Mouse (Mus musculus) left cerebral cortex, postnatal 4 days (tissue): ENCODE results near the gene 2510002D24Rik. TPM values are rescaled to one million over a fixed set of nuclear protein-coding genes. Genes with fewer than 3 reads are reported as not detected.
"Not testable (repeated sequence)": the region's sequence is repeated elsewhere in the genome, so short reads cannot be mapped to it uniquely, and the experiment has no call there.

ENCODE experiments used
- DNase-seq: peaks from one replicate; pipeline ENCODE4 v3.0.0-alpha.2; 2022
- intact Hi-C: fragments of 180-260 bp; cut with DNase I; formaldehyde crosslinking; loops from one replicate; pipeline ENCODE4 v1.15.1; 2025
- total RNA-seq, 2 experiments: library from RNA; stranded (reverse); gene quantifications; 2 replicates each; pipeline ENCODE4 v1.2.3; 2021

The 2510002D24Rik gene
- total RNA-seq, 2 experiments from 2014 or later = 20.2 to 21.9 TPM

DNA sequence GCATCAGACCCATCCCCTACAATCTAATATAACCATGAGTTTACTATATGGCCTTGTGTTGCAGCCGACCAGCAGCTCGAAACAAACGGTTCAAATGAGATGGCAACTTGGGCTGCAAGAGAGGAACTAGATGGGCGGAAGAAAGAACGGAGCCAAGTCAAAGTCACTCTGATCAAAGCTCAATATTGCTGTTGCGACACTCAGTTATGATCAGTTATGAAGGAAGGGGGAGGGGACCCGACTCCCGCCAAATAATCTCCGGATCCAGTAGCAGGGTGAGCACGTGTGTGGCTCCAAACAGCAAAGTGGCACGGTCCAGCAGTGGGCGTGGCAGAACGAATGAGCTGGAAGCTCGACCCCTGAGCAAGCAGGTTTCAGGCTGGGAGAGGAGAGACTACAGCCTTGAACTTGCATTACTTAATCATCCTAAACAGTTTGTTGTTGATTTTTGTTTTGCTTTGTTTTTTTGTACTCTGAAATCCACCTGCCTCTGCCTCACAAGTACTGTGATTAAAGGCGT is 10.0 kb downstream of the 2510002D24Rik start:
- DNase-seq = no peak
- intact Hi-C loops = no loop called here

DNA sequence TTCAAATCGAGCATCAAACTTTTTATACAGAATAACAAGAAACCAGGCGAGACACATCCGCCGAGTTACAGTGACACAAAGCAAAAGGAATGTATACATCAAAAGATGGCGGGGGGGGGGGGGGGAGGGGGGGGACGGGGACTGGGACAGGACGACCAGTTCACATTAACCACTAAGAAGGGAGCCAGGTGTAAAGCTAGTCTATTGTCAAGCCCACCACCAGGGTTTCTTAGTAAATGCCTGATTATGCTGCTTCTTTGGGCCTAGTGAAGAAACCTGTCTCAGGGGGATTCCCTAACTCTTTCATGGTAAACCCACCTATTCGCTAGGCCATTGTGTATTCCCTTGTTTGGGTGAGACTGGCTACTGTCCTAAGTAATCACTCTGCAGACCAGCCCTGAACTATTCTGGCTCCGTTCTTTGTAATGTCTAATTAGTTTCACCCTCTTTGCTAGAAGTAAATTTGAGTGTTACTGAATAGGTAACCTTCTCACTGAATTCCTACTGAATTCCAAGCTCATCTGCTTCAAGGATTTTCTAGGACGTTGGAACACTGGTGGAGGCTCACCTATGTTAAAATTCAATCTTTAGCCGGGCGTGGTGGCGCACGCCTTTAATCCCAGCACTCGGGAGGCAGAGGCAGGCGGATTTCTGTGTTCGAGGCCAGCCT is 13.3 kb downstream of the 2510002D24Rik start:
- DNase-seq, intact Hi-C loops: not testable (repeated sequence)

DNA sequence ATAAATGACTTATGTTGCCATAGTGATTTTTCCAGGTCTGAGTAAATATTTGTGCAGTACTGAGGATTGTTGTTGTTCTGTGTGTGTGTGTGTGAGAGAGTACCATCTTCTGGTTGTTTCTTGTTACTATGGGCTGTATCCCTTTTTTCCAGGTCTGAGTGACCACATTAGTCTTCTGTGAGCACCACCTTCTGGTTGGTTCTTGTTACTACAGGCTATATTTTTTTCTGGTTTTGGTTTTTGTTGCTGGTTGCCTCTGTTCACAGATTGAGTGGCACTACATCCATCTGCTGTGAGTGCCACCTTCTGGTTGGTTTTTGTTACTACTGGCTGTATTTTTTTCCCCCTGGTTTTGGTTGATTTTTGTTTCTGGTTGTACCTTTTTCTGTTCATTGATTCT is 22.2 kb downstream of the 2510002D24Rik start:
- no peak for DNase-seq
- intact Hi-C loops = no loop called here

DNA sequence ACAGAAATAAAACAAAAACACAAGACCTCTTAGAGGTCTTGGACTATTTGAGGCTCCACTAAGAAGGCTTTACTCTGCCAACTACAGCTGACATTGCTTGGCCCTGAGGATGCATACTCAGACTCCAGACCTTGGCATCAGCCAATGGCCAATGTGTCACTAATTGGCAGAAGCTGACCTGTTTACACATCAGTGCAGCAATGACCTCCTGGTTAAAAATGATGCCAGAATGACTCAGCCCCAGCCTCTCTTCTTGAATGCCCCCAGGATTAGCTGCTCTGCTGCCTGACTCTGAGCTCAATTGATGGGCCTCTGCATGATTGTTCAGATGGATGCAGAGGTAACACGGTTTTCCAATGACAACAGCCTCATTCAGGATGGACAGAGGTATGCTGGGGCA is 23.8 kb downstream of the 2510002D24Rik start:
- no peak for DNase-seq
- intact Hi-C loops = no loop called here

DNA sequence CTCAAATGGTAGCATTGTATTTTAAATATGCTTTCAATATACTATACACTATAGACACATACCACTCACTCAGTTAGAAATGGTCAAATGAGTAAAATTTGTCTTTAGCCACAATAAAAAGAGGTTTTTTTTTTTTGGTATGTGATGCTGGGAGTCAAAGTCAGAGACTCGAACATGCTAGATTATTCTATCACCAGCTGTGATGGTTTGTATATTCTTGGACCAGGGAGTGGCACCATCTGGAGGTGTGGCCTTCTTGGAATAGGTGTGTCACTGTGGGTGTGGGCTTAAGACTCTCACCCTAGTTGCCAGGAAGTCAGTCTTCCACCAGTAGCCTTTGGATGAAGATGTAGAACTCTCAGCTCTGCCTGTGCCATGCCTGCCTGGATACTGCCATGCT is 34.1 kb downstream of the 2510002D24Rik start:
- intact Hi-C loops, DNase-seq: not testable (repeated sequence)

DNA sequence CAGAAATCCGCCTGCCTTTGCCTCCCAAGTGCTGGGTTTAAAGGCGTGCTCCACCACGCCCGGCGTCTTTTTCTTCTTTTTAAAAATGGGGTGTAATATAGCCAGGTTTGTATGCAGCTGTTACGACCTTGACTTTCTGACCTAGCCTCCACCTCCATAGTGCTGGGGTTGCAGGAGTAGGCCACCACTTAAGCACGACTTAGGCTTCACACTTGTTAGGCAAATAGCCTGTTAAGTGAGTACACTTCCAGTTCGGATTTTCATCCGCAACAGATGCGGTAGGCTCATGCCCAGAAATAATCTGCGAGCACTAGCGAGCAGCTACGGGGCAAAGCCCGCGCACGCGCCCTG is 39.7 kb downstream of the 2510002D24Rik start:
- intact Hi-C loops = no loop called here
- no peak for DNase-seq

DNA sequence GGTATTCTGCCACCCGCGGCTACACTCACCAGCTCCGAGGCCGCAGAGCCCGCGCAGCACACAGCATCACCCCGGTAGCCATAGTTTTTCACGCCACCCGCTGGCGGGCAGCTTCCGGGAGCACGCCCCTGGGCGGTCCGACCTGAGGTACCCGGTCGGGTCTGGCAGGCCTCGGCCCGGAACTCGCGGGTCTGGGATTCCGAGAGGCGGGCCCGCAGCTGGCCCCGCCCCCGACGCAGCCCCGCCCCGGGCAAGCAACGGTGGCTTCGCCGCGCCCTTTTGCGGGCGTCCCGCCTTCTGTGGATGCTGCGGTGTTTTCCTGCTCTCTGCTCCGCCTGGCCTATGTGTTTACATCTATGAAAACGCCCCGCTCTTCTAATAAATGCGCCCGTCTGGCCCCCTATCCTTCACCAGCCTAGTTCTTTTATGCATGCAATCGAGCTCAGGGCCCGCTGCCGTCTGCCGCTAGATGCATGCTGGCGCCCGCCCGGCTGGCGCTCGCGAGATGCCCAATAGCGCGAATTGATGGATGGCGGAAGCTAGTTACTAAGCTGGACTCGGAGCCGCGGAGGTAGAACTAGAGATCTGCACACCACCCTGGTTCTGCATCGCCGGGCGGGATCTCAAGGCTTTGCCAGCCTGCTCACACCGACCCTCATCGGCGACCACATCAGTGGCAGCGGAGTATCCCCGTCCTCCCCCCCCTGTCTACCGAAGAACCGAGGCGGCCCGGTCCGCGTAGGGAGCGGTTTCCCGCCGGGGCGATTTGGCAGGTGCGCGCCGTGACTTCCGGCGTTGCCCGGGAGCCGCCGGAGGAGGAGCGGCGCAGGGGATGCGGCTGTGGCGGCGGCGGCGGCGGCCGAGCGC is 40.3 kb downstream of the 2510002D24Rik start, which contains the start of the genes Mrpl40 and Hira:
TSS of gene Mrpl40 (minus strand) at position 421 of the 867 bp plus-strand sequence.
TSS of gene Hira (plus strand) at position 596 of the 867 bp plus-strand sequence.
- intact Hi-C loops = no loop called here
- DNase-seq = peak; percentile 93

DNA sequence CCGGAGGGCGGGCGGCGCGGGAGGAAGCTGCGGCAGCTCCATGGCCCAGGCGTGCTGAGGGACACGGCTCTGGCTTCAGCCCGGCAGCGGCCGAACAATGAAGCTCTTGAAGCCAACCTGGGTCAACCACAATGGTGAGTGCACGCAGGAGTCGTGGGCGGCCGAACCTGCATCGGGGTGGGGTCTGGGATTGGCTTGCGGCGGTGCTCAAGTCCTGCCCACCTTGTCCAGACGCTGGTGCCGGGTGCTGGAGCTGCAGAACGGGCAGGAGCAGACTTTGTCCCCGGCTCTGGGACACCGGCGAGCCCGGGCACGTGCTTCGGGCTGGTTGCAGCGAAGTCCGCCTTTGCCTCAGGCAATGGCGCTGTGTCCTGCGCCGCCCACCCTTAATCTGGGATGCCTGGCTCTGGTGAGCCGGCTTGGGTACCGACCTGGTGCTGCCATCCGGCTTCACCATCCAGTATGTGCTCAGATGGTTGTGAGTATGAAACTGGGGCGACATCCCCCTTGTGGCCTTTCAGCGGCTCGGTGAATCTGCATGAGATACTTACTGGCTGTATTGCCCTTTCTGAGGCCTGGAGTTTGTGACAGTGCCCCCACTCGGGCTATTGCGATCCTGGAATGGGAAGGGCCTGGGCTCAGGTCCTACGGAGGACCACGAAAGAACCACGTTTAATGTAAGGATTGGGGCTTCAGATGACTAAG is 41.2 kb downstream of the 2510002D24Rik start:
- intact Hi-C loops = no loop called here
- DNase-seq = peak; percentile 76

DNA sequence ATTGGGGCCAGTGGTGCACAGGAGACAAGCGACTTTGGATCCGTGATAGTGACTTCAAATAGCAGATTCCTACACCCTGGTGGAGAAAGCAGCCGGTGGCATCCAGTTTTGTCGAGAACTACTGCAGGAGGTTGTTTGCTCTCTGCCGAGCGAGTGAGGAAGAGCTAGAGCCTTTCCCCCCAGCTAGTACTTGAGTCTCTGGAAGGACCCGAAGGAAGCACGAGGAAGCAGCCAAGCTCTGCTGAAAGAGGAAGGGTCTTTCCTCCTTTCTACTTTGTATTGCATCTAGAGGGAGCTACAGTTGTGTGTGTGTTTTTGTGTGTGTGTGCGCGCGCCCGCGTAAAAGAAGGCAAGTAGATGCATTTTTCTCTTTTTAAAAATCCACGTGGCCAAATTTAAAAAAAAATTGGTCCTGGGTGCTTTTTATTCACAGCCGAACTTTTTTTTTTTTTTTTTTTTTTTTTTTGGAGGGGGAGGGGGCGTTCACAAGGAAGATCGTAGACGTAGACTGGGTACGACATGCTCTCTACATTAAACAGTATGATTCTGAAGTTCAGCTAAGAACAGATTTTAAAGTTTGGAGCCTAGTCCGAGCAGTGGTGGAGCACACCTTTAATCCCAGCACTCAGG is 41.8 kb downstream of the 2510002D24Rik start:
- no peak for DNase-seq
- intact Hi-C loops = no loop called here

DNA sequence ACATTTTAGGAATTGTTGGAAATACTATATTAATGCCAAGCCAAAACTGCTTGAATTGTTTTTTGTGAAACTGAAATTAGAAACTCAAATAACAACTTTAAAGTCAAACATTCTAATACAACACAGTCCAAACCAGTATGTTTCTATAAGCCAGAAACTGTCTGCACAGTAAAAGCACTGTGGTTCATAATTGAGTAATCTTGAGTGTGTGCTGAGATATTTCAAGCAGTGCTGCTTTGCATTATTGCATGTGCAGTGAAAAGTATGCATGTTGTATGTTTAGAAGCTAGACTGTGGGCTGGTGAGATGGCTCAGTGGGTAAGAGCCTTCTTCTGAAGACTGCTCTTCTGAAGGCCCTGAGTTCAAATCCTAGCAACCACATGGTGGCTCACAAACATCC is 47.7 kb downstream of the 2510002D24Rik start:
- intact Hi-C loops = no loop called here
- DNase-seq = no peak

Other genes starting within 250 kb of the 2510002D24Rik start
- 1 to 10 TPM; 1.2 TPM for gene Tbx1, start 245.9 kb upstream of the 2510002D24Rik start, total RNA-seq
- 10 to 100 TPM; 10.1 to 11.9 TPM for gene Gp1bb, start 214.2 kb upstream of the 2510002D24Rik start, total RNA-seq
- 100 to 1,000 TPM; 107 to 111 TPM for gene Gm49601, start 210.2 kb upstream of the 2510002D24Rik start, total RNA-seq
- 100 to 1,000 TPM; 555 to 571 TPM for gene Sept5, start 206.6 kb upstream of the 2510002D24Rik start, total RNA-seq
- gene Cldn5, start 59.7 kb upstream of the 2510002D24Rik start, total RNA-seq = 10 to 100 TPM; 84.4 to 97.1 TPM
- 100 to 1,000 TPM in 1 of 2 experiments, 10 to 100 TPM in 1; 95.2 to 107 TPM for gene Ufd1, start 24.8 kb upstream of the 2510002D24Rik start, total RNA-seq
- gene Cdc45, start 24.6 kb upstream of the 2510002D24Rik start, total RNA-seq = 1 to 10 TPM; 4.9 TPM
- gene Gm28539, start within 50 bp of the 2510002D24Rik start, total RNA-seq = 10 to 100 TPM in 1 of 2 experiments, 1 to 10 TPM in 1; 8.9 to 14.3 TPM
- 10 to 100 TPM; 42.9 to 45.7 TPM for gene Mrpl40, start 40.3 kb downstream of the 2510002D24Rik start, total RNA-seq
- gene Hira, start 40.5 kb downstream of the 2510002D24Rik start, total RNA-seq = 100 to 1,000 TPM; 133 to 134 TPM